Mouse (Mus musculus) limb, embryonic 14.5 days (tissue): ENCODE data around the gene Tmem178b. TPM values are rescaled to one million over a fixed set of nuclear protein-coding genes. Genes with fewer than 3 reads are reported as not detected.

Source experiments
- ATAC-seq: fragments of 200-750 bp; cut with Nextera tagmentation; 2 replicates; pipeline ENCODE4 v1.8.0; 2017; ENCODE audit warnings: low read depth, moderate number of reproducible peaks, moderate TSS enrichment; ENCODE audit not compliant: low FRiP score
- DNase-seq: peaks from one replicate; pipeline ENCODE4 v3.0.0-alpha.2; 2015; ENCODE audit warnings: low spot score
- H3K27ac ChIP-seq: fragments of 300-500 bp; sonication (generic); replicated peaks from 2 replicates; pipeline ENCODE4 v1.5.1; 2014; ENCODE audit warnings: low read depth, mild to moderate bottlenecking, low read length, moderate library complexity, mixed read lengths
- H3K27me3 ChIP-seq: fragments of 300-500 bp; sonication (generic); 2 replicates; pipeline ENCODE4 v1.6.1; 2014; ENCODE audit warnings: low read length, mixed read lengths; ENCODE audit not compliant: control insufficient read depth, insufficient read depth
- H3K36me3 ChIP-seq: fragments of 300-500 bp; sonication (generic); 2 replicates; pipeline ENCODE4 v1.6.1; 2014; ENCODE audit warnings: mild to moderate bottlenecking, low read length, moderate library complexity, mixed read lengths; ENCODE audit not compliant: control insufficient read depth, insufficient read depth
- H3K4me1 ChIP-seq: fragments of 300-500 bp; sonication (generic); 2 replicates; pipeline ENCODE4 v1.6.1; 2014; ENCODE audit warnings: antibody characterized with exemption, low read length, mixed read lengths; ENCODE audit not compliant: control insufficient read depth, insufficient read depth
- H3K4me2 ChIP-seq: fragments of 300-500 bp; sonication (generic); replicated peaks from 2 replicates; pipeline ENCODE4 v1.6.1; 2014; ENCODE audit warnings: low read depth, mild to moderate bottlenecking, low read length, moderate library complexity; ENCODE audit not compliant: severe bottlenecking
- H3K4me3 ChIP-seq: fragments of 300-500 bp; sonication (generic); replicated peaks from 2 replicates; pipeline ENCODE4 v1.5.1; 2014; ENCODE audit warnings: low read length
- H3K9ac ChIP-seq: fragments of 300-500 bp; sonication (generic); 2 replicates; pipeline ENCODE4 v1.6.1; 2014; ENCODE audit warnings: mild to moderate bottlenecking, low read depth, low read length, moderate library complexity; ENCODE audit not compliant: severe bottlenecking
- H3K9me3 ChIP-seq: fragments of 300-500 bp; sonication (generic); 2 replicates; pipeline ENCODE4 v1.6.1; 2016; ENCODE audit warnings: low read length; ENCODE audit not compliant: control insufficient read depth
- POLR2A ChIP-seq: fragments of 200-500 bp; IDR thresholded peaks from 2 replicates; pipeline ENCODE4 v1.8.0; 2012; ENCODE audit warnings: inconsistent platforms, mild to moderate bottlenecking, moderate library complexity, borderline replicate concordance; ENCODE audit not compliant: insufficient read depth, insufficient read length; ENCODE audit errors: extremely low read depth
- WGBS: fragments of 180-500 bp; shearing (Covaris S2); extraction: QIAGEN DNeasy Blood & Tissue Kit; methylation state at CpG from one replicate; pipeline ENCODE4 v1.1.7; 2014; 5-methylcytosine and 5-hydroxymethylcytosine counted together
- polyA plus RNA-seq, 2 experiments: library from polyadenylated mRNA; depleted of rRNA in 1 of 2; stranded (reverse) in 1 of 2; unstranded in 1 of 2; fragments of >200 nt; fragmentation: Nextera tagmentation in 1 of 2; extraction: Ambion mirVana in 1 of 2; gene quantifications; 2 replicates each; pipeline versions ENCODE4 v1.2.1 to v1.2.3; 2012 to 2014

Tmem178b gene
- polyA plus RNA-seq, 2 experiments = 1.2 to 2.3 TPM

GRCm38 (mm10) chr6:39876444-39876843, 3.4 kb downstream of the Tmem178b start:
- H3K27ac ChIP-seq = no peak overlapping the region
- no peaks in the 10 kb centered on the region for H3K9me3 ChIP-seq
- no peaks in the 10 kb centered on the region for H3K36me3 ChIP-seq
- H3K4me2 ChIP-seq = no peak overlapping the region
- ATAC-seq (no peak), DNase-seq (no peak)
- H3K4me1 ChIP-seq = peaks cover 10% of the 10 kb centered on the region
- peaks cover 34% of the 10 kb centered on the region for H3K27me3 ChIP-seq
- no peak overlapping the region for H3K4me3 ChIP-seq
- no peak for TF ChIP-seq POLR2A
- WGBS = 48% methylated on average over 3 of the region's 3 CpGs
- no peak overlapping the region for H3K9ac ChIP-seq

- H3K4me1 ChIP-seq = peaks cover 3% of the 10 kb centered on the region; the same call in 1 of the 2 replicates
- H3K36me3 ChIP-seq = no peaks in the 10 kb centered on the region
- no peak for TF ChIP-seq POLR2A
- 51% methylated on average over 3 of the region's 3 CpGs for WGBS
- no peak overlapping the region for H3K9ac ChIP-seq
- ATAC-seq (no peak), DNase-seq (no peak)
- H3K27ac ChIP-seq = no peak overlapping the region
- H3K27me3 ChIP-seq = no peaks in the 10 kb centered on the region
- no peak overlapping the region for H3K4me2 ChIP-seq
- H3K9me3 ChIP-seq = no peaks in the 10 kb centered on the region
- H3K4me3 ChIP-seq = no peak overlapping the region
Measured at GRCm38 (mm10) chr6:39890811-39891210, 17.7 kb downstream of the Tmem178b start.

- no peak overlapping the region for H3K4me3 ChIP-seq
- WGBS = 87% methylated on average over 3 of the region's 3 CpGs
- no peaks in the 10 kb centered on the region for H3K4me1 ChIP-seq
- H3K9ac ChIP-seq = no peak overlapping the region
- no peak for TF ChIP-seq POLR2A
- no peaks in the 10 kb centered on the region for H3K27me3 ChIP-seq
- no peak overlapping the region for H3K27ac ChIP-seq
- H3K36me3 ChIP-seq = no peaks in the 10 kb centered on the region
- ATAC-seq (no peak), DNase-seq (no peak)
- H3K4me2 ChIP-seq = no peak overlapping the region
- H3K9me3 ChIP-seq = no peaks in the 10 kb centered on the region
Measured at GRCm38 (mm10) chr6:39896500-39896899, 23.4 kb downstream of the Tmem178b start.

DNA sequence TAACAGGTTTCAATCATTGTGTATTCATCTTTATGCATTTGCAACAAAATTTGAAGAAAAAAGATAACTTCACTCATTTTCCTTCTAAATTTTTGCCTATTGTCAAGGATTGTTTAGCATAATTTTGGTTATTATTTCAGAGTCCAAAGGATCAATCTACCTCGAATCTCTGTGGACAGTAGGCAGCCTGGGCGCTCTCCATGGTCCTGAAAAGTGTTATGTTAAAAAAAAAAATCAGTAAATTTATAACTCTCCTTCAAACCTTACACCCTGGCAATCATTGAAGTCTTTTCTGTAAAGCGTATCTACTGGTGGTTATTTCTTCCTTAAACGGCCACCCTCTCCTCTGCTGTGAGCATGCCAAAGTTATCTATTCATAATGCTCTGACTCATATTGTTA, 26.2 kb downstream of the Tmem178b start:
- WGBS = 49% methylated on average over 4 of the region's 4 CpGs
- H3K4me3 ChIP-seq = no peak overlapping the region
- no peak overlapping the region for H3K4me2 ChIP-seq
- H3K27ac ChIP-seq = no peak overlapping the region
- no peak overlapping the region for H3K9ac ChIP-seq
- ATAC-seq (no peak), DNase-seq (peak; percentile 68)
- H3K9me3 ChIP-seq = no peaks in the 10 kb centered on the region
- H3K27me3 ChIP-seq = no peaks in the 10 kb centered on the region
- H3K36me3 ChIP-seq = no peaks in the 10 kb centered on the region
- no peak for TF ChIP-seq POLR2A
- H3K4me1 ChIP-seq = no peaks in the 10 kb centered on the region

DNA sequence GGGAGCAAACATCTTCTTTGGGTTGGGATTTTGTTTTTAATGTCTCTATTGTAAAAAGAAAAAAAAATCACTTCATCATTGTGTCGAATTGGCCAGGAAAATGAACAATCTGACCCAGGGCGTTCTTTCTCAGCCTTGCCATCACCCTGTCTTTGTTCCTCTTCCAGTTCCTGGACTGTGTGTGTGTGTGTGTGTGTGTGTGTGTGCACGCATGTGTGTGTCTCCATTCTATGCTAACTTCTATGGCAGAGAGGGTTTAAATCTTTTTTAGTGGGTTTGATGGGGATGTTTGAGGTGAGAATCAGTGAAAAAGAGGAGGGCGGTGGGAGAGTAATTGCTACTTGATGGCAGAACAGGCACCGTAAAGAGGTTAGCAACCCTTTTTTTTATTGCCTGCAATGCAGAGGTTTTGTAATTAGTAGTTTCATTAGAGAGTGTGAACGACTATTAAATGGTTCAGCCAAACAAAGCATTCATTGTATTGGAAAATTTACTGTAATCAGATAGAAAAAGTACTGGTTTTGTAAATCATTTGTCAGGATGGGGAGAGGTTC, 30.2 kb downstream of the Tmem178b start:
- DNase-seq (no peak), ATAC-seq (no peak)
- no peak overlapping the region for H3K9ac ChIP-seq
- 43% methylated on average over 6 of the region's 6 CpGs for WGBS
- no peak overlapping the region for H3K4me3 ChIP-seq
- H3K27me3 ChIP-seq = no peaks in the 10 kb centered on the region
- H3K4me2 ChIP-seq = no peak overlapping the region
- no peaks in the 10 kb centered on the region for H3K4me1 ChIP-seq
- TF ChIP-seq POLR2A = no peak
- no peak overlapping the region for H3K27ac ChIP-seq
- no peaks in the 10 kb centered on the region for H3K36me3 ChIP-seq
- H3K9me3 ChIP-seq = no peaks in the 10 kb centered on the region

- Histone ChIP-seq H3K9me3 (no peaks in the 10 kb centered on the region), H3K27ac (no peak overlapping the region), H3K4me1 (no peaks in the 10 kb centered on the region), H3K27me3 (no peaks in the 10 kb centered on the region), H3K4me3 (no peak overlapping the region), H3K9ac (no peak overlapping the region), H3K4me2 (no peak overlapping the region), H3K36me3 (no peaks in the 10 kb centered on the region)
- no peak for DNase-seq
- TF ChIP-seq POLR2A = no peak
- no peak for ATAC-seq
- WGBS = 46% methylated on average over 11 of the region's 11 CpGs
Measured at GRCm38 (mm10) chr6:39903845-39904244, 30.8 kb downstream of the Tmem178b start.
